Mouse (Mus musculus): ENCODE results near the gene Lamtor2. TPM values are rescaled to one million over a fixed set of nuclear protein-coding genes. Genes with fewer than 3 reads are reported as not detected.

The Lamtor2 gene
- total RNA-seq, 2 experiments from 2014 or later = 108 to 109 TPM

DNA sequence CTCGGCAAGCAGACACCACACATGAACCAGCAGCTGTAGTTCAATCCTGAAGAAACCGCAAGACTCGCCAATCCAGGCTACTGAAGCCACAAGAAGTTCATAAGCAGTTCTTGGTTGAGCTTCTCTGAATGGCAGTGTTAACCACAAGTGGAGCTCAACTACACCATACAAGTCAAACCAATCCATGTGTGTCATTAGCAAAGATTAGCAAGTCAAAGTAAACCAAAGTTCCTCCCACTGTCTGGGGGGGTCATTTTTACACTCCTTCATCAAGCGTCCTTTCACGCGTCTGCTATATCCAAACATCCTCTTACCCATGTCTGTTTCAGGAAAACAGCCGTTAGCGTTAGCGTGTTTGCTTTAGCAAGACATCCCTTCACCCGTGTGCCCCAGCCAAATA, 17.5 kb upstream of the Lamtor2 start:
- no peak for DNase-seq (ENCODE audit: low spot score in 2 of 2)
- intact Hi-C loops (cut with DNase I) = no loop called here

DNA sequence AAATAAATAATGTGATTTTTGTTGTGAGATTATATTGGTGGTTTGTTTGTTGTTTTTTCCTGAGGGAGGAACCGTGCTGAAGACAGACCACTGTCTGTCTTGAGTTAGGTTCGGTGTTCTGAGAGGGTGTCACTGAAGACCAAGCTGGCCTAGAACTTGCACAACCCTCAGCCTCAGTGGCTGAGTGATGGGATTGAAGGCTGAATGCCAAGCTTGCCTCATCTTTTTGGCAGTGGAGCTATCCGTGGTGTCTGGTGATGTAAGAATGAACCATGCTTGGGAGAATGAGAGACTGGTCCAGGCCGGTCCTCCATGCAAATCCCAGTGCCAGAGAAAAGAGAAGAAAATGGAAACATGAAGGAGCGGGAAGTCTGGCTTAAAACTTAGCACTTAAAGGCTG, 16.8 kb upstream of the Lamtor2 start:
- no peak for DNase-seq (ENCODE audit: low spot score in 2 of 2)
- intact Hi-C loops (cut with DNase I) = no loop called here

GRCm38 (mm10) chr3:88569093-88569492, 16.2 kb upstream of the Lamtor2 start:
- intact Hi-C loops (cut with DNase I) = no loop called here
- no peak for DNase-seq (ENCODE audit: low spot score in 2 of 2)

- intact Hi-C loops (cut with DNase I) = no loop called here
- no peak for DNase-seq (ENCODE audit: low spot score in 2 of 2)
These were observed 15.7 kb upstream of the Lamtor2 start for GRCm38 (mm10) chr3:88568615-88569014.

DNA sequence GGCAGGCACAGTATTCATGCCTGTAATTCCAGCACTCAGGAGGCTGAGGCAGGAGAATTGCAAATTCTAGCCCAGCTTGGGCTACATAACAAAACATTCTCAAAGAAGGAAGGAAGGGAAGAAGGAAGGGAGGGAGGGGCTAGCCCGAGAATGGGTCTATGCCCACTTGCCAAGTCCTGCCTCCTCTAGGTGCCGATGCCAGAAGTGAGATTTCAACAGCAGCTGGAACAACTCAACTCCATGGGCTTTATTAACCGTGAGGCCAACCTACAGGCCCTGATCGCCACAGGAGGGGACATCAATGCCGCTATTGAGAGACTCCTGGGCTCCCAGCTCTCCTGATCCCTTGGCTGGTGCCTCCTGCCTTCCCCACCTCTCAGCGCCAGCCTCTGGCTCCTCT, 15.0 kb upstream of the Lamtor2 start:
- intact Hi-C loops (cut with DNase I) = no loop called here
- DNase-seq (ENCODE audit: low spot score in 2 of 2) = no peak

GRCm38 (mm10) chr3:88566536-88567061, 13.7 kb upstream of the Lamtor2 start:
- intact Hi-C loops (cut with DNase I) = no loop called here
- no peak for DNase-seq (ENCODE audit: low spot score in 2 of 2)

DNA sequence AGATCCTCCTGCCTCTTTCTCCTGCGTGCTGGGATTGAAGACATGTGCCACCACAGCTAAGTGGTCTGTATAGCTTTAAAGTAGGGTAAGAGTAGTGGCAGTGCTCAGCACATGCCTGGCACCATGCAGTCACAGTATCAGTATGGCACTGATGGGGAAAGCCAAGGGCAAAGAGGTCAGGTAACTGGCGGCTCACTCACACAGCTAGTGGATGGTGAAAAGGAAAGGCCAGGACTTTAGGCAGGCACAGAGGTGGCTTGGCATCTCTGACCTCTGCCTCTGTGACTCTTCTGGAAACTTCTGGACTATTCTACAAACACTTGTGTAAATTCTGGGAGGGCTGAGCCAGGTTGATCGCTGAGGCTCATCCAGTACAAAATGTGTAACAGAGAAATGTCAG, 13.2 kb upstream of the Lamtor2 start:
- no peak for DNase-seq (ENCODE audit: low spot score in 2 of 2)
- intact Hi-C loops (cut with DNase I) = no loop called here

- no peak for DNase-seq (ENCODE audit: low spot score in 2 of 2)
- intact Hi-C loops (cut with DNase I) = no loop called here
These were observed 11.1 kb upstream of the Lamtor2 start for GRCm38 (mm10) chr3:88563966-88564365.

DNA sequence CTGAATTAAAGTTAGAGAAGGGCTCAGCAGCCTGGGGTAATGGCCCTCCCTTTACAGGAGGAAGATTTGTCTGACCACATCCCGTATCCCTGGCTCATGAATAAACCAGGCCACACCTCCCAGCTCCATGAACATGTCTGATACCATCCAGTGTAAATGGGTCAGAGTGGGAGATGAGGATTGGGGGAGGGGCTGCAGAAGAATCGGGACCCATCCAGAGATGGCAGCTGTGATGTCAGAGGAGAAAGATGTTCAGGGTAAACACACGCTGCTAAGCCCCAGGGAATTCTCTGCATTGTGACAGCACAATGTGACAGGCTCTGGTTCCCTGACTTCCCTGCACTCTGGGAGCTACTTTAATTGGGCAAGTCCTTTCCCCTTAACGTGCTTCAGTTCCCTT, 10.6 kb upstream of the Lamtor2 start:
- intact Hi-C loops (cut with DNase I) = no loop called here

DNA sequence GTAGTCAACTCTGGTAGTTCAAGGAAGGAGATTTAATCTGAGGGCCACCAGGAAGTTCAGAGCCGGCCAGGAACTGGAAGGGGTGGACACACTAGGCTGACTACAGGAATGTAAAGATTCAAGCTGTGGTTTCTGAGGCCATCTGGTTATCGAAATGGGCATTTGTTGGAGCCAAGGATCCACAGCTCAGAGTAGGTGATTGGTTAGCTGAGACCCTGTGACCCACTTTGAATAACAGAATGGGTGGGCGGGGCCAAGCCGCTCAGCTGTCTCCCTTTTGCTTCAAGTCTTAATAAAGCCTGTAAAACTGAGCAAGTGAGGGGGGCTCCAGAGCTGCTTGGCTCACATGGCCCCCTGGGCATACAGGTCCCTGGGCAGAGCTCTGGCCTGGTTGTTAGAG, 9.1 kb upstream of the Lamtor2 start:
- no peak for DNase-seq (ENCODE audit: low spot score in 2 of 2)

More for the DNA sequence above, 10.6 kb upstream of the Lamtor2 start:
- DNase-seq (ENCODE audit: low spot score in 2 of 2) = no peak

GRCm38 (mm10) chr3:88559596-88559995, 6.7 kb upstream of the Lamtor2 start:
- intact Hi-C loops (cut with DNase I) = no loop called here
- no peak for DNase-seq (ENCODE audit: low spot score in 2 of 2)

More for the DNA sequence above, 9.1 kb upstream of the Lamtor2 start:
- intact Hi-C loops (cut with DNase I) = no loop called here

- DNase-seq (ENCODE audit: low spot score in 2 of 2) = no peak
- intact Hi-C loops (cut with DNase I) = no loop called here
These were observed 3.7 kb upstream of the Lamtor2 start for GRCm38 (mm10) chr3:88556616-88557015.

DNA sequence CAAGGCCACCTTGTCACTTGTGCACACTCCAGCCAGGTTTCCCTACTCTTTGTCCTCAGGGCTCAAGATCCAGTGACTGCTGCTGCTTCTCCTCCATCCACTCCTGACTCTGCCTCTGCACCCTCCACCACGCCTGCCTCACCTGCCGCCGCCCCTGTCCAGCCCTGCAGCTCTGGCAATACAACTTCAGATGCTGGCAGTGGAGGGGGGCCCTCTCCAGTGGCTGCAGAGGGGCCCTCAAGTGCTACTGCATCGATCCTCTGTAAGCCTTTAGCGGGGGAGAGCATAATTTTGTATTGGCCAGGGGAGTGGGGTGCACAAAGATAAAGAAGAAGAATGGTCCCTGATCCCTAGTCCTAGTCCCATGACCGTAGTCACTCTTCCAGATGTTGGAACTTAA, 2.9 kb upstream of the Lamtor2 start:
- intact Hi-C loops (cut with DNase I) = no loop called here
- DNase-seq (ENCODE audit: low spot score in 2 of 2) = no peak

- intact Hi-C loops (cut with DNase I) = no loop called here
These were observed 2.3 kb upstream of the Lamtor2 start for GRCm38 (mm10) chr3:88555069-88555605.

GRCm38 (mm10) chr3:88553880-88554586, 1.2 kb upstream of the Lamtor2 start:
- peak; percentile 46 to 63 for DNase-seq (ENCODE audit: low spot score in 2 of 2)
- intact Hi-C loops (cut with DNase I) = no loop called here

More at GRCm38 (mm10) chr3:88555069-88555605, 2.3 kb upstream of the Lamtor2 start:
- DNase-seq (ENCODE audit: low spot score in 2 of 2) = no peak

- peak; percentile 86 to 88 for DNase-seq (ENCODE audit: low spot score in 2 of 2)
- intact Hi-C loops (cut with DNase I) = no loop called here
These were observed 628 bp upstream of the Lamtor2 start, which contains the start of gene Ubqln4 for GRCm38 (mm10) chr3:88553525-88553879. Ubqln4 (plus strand) TSS chr3:88553758.

DNA sequence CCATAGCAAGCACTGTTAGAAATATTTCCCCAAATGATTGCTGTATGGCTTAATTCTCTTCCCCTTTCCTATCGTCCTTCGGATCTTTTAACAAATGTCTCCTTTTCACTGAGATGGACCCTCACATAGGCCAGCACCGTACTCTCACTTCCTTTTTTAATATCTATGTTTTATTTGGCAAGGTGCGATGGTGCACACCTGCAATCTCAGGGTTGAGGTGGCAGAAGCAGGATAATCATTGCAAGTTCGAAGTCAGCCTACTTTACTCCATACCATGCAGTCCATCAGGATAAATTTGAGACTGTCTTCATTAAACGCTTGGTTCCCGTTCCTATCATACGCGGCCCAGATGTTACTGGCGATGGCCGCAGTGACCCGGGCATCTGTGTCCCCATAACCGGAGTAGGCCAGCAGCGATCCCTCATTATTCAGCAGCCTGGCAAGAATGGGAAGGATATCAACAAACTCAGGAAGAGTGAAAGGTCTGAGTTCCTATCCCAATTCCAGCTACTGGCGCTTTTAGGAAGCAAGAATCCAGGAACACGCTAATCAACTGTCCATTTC, 710 bp downstream of the Lamtor2 start:
- intact Hi-C loops (cut with DNase I) = no loop called here
- no peak for DNase-seq (ENCODE audit: low spot score in 2 of 2)

GRCm38 (mm10) chr3:88551586-88551985, 1.3 kb downstream of the Lamtor2 start:
- intact Hi-C loops (cut with DNase I) = no loop called here
- no peak for DNase-seq (ENCODE audit: low spot score in 2 of 2)

DNA sequence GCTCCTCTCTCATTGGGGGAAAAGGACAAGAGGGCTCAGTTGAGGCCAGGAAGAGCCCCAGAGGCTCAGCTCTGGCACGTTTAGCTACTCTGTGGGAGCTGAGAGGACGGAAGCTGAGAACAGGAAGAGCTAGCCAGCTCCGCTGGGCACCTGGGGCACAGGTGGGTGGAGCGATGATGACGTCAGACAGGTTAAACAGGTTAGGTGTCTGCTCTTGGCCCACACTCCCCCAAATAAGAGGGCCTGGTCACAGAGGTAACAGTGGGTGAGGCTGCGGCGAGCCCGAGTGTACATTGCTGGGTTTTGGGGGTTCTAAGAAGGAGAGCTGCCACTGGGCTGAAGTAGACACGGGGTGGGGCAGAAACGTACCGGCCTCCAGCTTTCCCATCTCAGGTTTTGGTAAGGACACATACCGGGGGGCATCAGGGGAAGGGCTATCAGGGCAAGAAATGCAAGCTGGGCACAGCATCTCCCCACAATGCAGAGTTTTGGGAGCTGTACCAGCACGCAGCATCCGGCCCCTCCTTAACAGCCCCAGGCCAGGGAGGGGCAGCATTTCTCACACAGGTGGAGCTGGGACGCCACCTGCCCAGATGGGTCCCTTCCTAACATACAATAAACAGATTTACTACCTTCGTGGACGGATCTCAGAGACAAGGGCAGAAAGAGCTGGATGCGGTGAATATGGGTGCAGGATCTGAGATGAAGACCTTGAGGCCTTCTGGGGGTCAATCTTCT, 4.5 kb downstream of the Lamtor2 start, which contains the start of gene Rab25:
Rab25 (minus strand) TSS at position 121 of the 738 bp plus-strand sequence.
- DNase-seq (ENCODE audit: low spot score in 2 of 2) = no peak
- intact Hi-C loops (cut with DNase I) = no loop called here

Data from left cerebral cortex, postnatal 14 days (tissue).